In genomic region chr9:114560771-114561670, GRCm38 (mm10) we compare ENCODE assay signal across 9 mouse cellular contexts. TPM values are rescaled to one million over a fixed set of nuclear protein-coding genes. Genes with fewer than 3 reads are reported as not detected.
DNase-seq lines count a peak whose midpoint lies in the region; ATAC-seq lines count a peak whose summit lies in the region.
"Had no signal": no experiment of that assay in that cellular context is flagged by ENCODE, and none has a peak within 500 bp of the region (broad histone marks: within the 10 kb centered on the region; RNA-seq: fewer than 3 reads in every experiment).

No protein-coding gene starts in this region.

- H3K27ac ChIP-seq in kidney, embryonic 15.5 days: no peak overlapping the region
- H3K27ac ChIP-seq in forebrain, embryonic 13.5 days: no peak overlapping the region
- no peak overlapping the region for H3K27ac ChIP-seq in liver, embryonic 12.5 days

- intact Hi-C loops in gastrocnemius, postnatal 36 days (cut with DNase I): no loop called here

- H3K9ac ChIP-seq in kidney, embryonic 15.5 days: peak overlapping the region; percentile 66
- no peak overlapping the region for H3K9ac ChIP-seq in forebrain, embryonic 13.5 days
- peak overlapping the region; percentile 63 for H3K9ac ChIP-seq in liver, embryonic 12.5 days

- 2% methylated on average over 36 of the region's 36 CpGs for WGBS in kidney, embryonic 15.5 days
- 1% methylated on average over 36 of the region's 36 CpGs for WGBS in forebrain, embryonic 13.5 days
- 2% methylated on average over 36 of the region's 36 CpGs for WGBS in liver, embryonic 12.5 days (ENCODE audit: insufficient replicate concordance)

- peak overlapping the region; percentile 97 for H3K4me2 ChIP-seq in kidney, embryonic 15.5 days
- peak overlapping the region; percentile 83 for H3K4me2 ChIP-seq in forebrain, embryonic 13.5 days
- peak overlapping the region; percentile 66 for H3K4me2 ChIP-seq in liver, embryonic 12.5 days

- no peak for ATAC-seq in kidney, embryonic 15.5 days (replicated peaks; ENCODE audit: low FRiP score)
- ATAC-seq in forebrain, embryonic 13.5 days: no peak
- ATAC-seq in liver, embryonic 12.5 days: no peak

- no peak for DNase-seq in kidney, adult 9 months
- DNase-seq in retina, postnatal 1 day: peak; percentile 52
- no peak for DNase-seq in gastrocnemius, postnatal 36 days
- no peak for DNase-seq in adipocyte (ENCODE audit: low spot score)
- DNase-seq in lung, postnatal 10 days: no peak

- peaks cover 66% of the 10 kb centered on the region for H3K4me1 ChIP-seq in kidney, embryonic 15.5 days
- peaks cover 40% of the 10 kb centered on the region for H3K4me1 ChIP-seq in forebrain, embryonic 13.5 days
- H3K4me1 ChIP-seq in liver, embryonic 12.5 days: 0 out of 2 replicates have a peak, but pooled peaks cover 14% of the 10 kb centered on the region

- H3K9me3 ChIP-seq in kidney, embryonic 15.5 days (replicated peaks): no peaks in the 10 kb centered on the region
- no peaks in the 10 kb centered on the region for H3K9me3 ChIP-seq in forebrain, embryonic 13.5 days (replicated peaks)
- no peaks in the 10 kb centered on the region for H3K9me3 ChIP-seq in liver, embryonic 12.5 days (replicated peaks)

- peak overlapping the region; percentile 72 for H3K4me3 ChIP-seq in kidney, embryonic 15.5 days (replicated peaks)
- peak overlapping the region; percentile 22; the same call in 1 of the 2 replicates for H3K4me3 ChIP-seq in forebrain, embryonic 13.5 days
- peak overlapping the region; percentile 59 for H3K4me3 ChIP-seq in liver, embryonic 12.5 days

- H3K27me3 ChIP-seq in kidney, embryonic 15.5 days: peaks cover 53% of the 10 kb centered on the region
- peaks cover 93% of the 10 kb centered on the region for H3K27me3 ChIP-seq in forebrain, embryonic 13.5 days
- H3K27me3 ChIP-seq in liver, embryonic 12.5 days (replicated peaks): peaks cover 95% of the 10 kb centered on the region

- no peaks in the 10 kb centered on the region for H3K36me3 ChIP-seq in kidney, embryonic 15.5 days
- H3K36me3 ChIP-seq in forebrain, embryonic 13.5 days (ENCODE audit: poor library complexity, severe bottlenecking): no peaks in the 10 kb centered on the region
- no peaks in the 10 kb centered on the region for H3K36me3 ChIP-seq in liver, embryonic 12.5 days

RNA-seq across cellular contexts. Expression of gene Trim71, which starts 3.1 kb away (rescaled TPM):
- 0.87 and 1.00 TPM in 2 replicates for polyA plus RNA-seq in kidney, embryonic 15.5 days (2015; fragmentation: Nextera tagmentation; extraction: Ambion mirVana)
- 0.13 and 0.14 TPM in 2 replicates for polyA plus RNA-seq in forebrain, embryonic 13.5 days (2015; fragmentation: Nextera tagmentation; extraction: Ambion mirVana)
- polyA plus RNA-seq in liver, embryonic 12.5 days (2016; fragmentation: Nextera tagmentation; extraction: Ambion mirVana): 1.7 and 2.0 TPM in 2 replicates
- total RNA-seq in gastrocnemius, postnatal 36 days (2021): not detected
- polyA plus RNA-seq: large intestine, adult 2 months had no signal

RNA-seq across cellular contexts. Expression of gene C130032M10Rik, which starts 45.5 kb away (rescaled TPM):
- 0.58 and 0.62 TPM in 2 replicates for polyA plus RNA-seq in kidney, embryonic 15.5 days (2015; fragmentation: Nextera tagmentation; extraction: Ambion mirVana)
- not detected in 2 replicates for polyA plus RNA-seq in forebrain, embryonic 13.5 days (2015; fragmentation: Nextera tagmentation; extraction: Ambion mirVana)
- 0.18 and 0.22 TPM in 2 replicates for polyA plus RNA-seq in liver, embryonic 12.5 days (2016; fragmentation: Nextera tagmentation; extraction: Ambion mirVana)
- total RNA-seq in gastrocnemius, postnatal 36 days (2021): not detected
- polyA plus RNA-seq: large intestine, adult 2 months had no signal

RNA-seq across cellular contexts. Expression of gene Ccr4, which starts 56.3 kb away (rescaled TPM):
- polyA plus RNA-seq in kidney, embryonic 15.5 days (2015; fragmentation: Nextera tagmentation; extraction: Ambion mirVana): 0.55 and 0.78 TPM in 2 replicates
- polyA plus RNA-seq in forebrain, embryonic 13.5 days (2015; fragmentation: Nextera tagmentation; extraction: Ambion mirVana): not detected in 2 replicates
- not detected in 2 replicates for polyA plus RNA-seq in liver, embryonic 12.5 days (2016; fragmentation: Nextera tagmentation; extraction: Ambion mirVana)
- not detected for total RNA-seq in gastrocnemius, postnatal 36 days (2021)

Comparison
In these comparisons a context has a peak if more than half of its experiments do, and no peak if none do; other contexts are left out.
1. H3K4me3 ChIP-seq: peak in every context shown above with its lines; median percentile 72 in kidney, embryonic 15.5 days; 59 in liver, embryonic 12.5 days; 22 in forebrain, embryonic 13.5 days.